Mouse (Mus musculus) neural tube, embryonic 13.5 days (tissue): ENCODE data around the gene Eif3c. TPM values are rescaled to one million over a fixed set of nuclear protein-coding genes. Genes with fewer than 3 reads are reported as not detected.

Source experiments
- ATAC-seq: fragments of 200-750 bp; cut with Nextera tagmentation; 2 replicates; pipeline ENCODE4 v1.8.0; 2017; ENCODE audit warnings: low read depth, mild to moderate bottlenecking, moderate TSS enrichment, moderate library complexity
- H3K27ac ChIP-seq: fragments of 300-500 bp; sonication (generic); replicated peaks from 2 replicates; pipeline ENCODE4 v1.5.1; 2015; ENCODE audit warnings: moderate library complexity, mild to moderate bottlenecking, inconsistent platforms
- H3K27me3 ChIP-seq: fragments of 300-500 bp; sonication (generic); 2 replicates; pipeline ENCODE4 v1.6.1; 2015; ENCODE audit warnings: mild to moderate bottlenecking, inconsistent platforms
- H3K36me3 ChIP-seq: fragments of 300-500 bp; sonication (generic); 2 replicates; pipeline ENCODE4 v1.6.1; 2015; ENCODE audit warnings: mild to moderate bottlenecking, inconsistent platforms
- H3K4me1 ChIP-seq: fragments of 300-500 bp; sonication (generic); replicated peaks from 2 replicates; pipeline ENCODE4 v1.6.1; 2015; ENCODE audit warnings: inconsistent platforms
- H3K4me2 ChIP-seq: fragments of 300-500 bp; sonication (generic); 2 replicates; pipeline ENCODE4 v1.6.1; 2015; ENCODE audit warnings: inconsistent platforms, mild to moderate bottlenecking, moderate library complexity
- H3K4me3 ChIP-seq: fragments of 300-500 bp; sonication (generic); 2 replicates; pipeline ENCODE4 v1.5.1; 2015; ENCODE audit warnings: mild to moderate bottlenecking, inconsistent platforms
- H3K9ac ChIP-seq: fragments of 300-500 bp; sonication (generic); 2 replicates; pipeline ENCODE4 v1.6.1; 2015; ENCODE audit warnings: moderate library complexity, mild to moderate bottlenecking, inconsistent platforms
- H3K9me3 ChIP-seq: fragments of 300-500 bp; sonication (generic); 2 replicates; pipeline ENCODE4 v1.6.1; 2016; ENCODE audit warnings: inconsistent platforms
- WGBS: fragments of 180-500 bp; shearing (Covaris S2); methylation state at CpG from one replicate; pipeline ENCODE4 v1.1.7; 2015; 5-methylcytosine and 5-hydroxymethylcytosine counted together
- polyA plus RNA-seq: library from polyadenylated mRNA; unstranded; fragments of >200 nt; fragmentation: Nextera tagmentation; extraction: Ambion mirVana; gene quantifications from 2 replicates; pipeline ENCODE4 v1.2.1, GENCODE M21; 2015

Eif3c gene
- polyA plus RNA-seq, 1 experiment from 2014 or later: 188 TPM

DNA sequence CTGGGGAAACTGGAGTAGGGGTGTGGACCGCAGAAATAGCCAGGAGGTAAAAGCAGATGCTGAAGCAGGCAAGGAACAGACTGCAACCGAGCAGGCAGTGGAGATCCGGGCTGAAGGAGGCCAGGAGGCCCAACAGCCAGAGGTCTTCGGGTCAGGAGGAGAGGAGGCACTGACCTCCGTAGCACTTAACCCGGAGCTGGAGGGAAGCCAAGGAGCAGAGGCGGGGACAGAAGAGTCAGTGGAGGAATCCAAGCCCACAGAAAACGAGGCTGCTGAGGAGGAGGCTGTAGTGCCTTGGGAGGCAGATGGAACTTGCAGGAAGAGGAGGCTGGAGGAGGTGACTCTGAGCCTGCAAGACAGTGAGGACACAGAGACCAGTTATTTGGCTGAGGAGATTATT, 20.6 kb upstream of the Eif3c start:
- H3K4me1 ChIP-seq: peaks cover 21% of the 10 kb centered on the region
- no peak overlapping the region for H3K4me2 ChIP-seq
- WGBS: 69% methylated on average over 8 of the region's 8 CpGs
- no peak overlapping the region for H3K27ac ChIP-seq
- no peaks in the 10 kb centered on the region for H3K9me3 ChIP-seq
- H3K4me3 ChIP-seq: no peak overlapping the region
- no peak overlapping the region for H3K9ac ChIP-seq
- no peak for ATAC-seq
- no peaks in the 10 kb centered on the region for H3K36me3 ChIP-seq
- peaks cover 34% of the 10 kb centered on the region for H3K27me3 ChIP-seq

DNA sequence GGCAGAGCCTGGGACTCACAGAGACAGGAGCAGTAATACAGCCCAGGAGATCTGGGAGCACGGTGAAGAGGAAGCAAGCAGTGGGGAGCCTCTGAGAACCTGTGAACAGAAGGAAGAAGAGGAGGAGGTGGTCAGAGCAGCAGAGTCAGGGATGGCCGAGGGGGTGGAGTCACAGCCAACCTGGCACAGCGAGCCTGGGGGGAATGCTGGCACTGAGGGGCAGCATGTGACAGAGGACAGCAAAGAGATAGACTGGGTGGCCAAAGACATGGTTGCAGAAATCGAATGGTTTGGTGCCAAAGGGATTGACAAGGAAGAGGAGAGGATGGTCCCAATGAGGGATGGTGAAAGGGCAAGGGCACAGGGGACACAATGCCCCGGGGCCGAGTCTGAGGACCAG, 19.5 kb upstream of the Eif3c start, which contains the start of gene Cln3:
Gene Cln3, minus strand, starts transcription at position 101 of the 400 bp plus-strand sequence.
- no peak within 1 kb of the TSS for H3K4me3 ChIP-seq
- 72% methylated on average over 6 of the region's 6 CpGs for WGBS
- H3K36me3 ChIP-seq: no peaks in the 10 kb centered on the region
- H3K27me3 ChIP-seq: peaks cover 32% of the 10 kb centered on the region
- no peak within 1 kb of the TSS for H3K4me2 ChIP-seq
- ATAC-seq: no peak
- H3K9ac ChIP-seq: no peak within 1 kb of the TSS
- no peaks in the 10 kb centered on the region for H3K9me3 ChIP-seq
- H3K27ac ChIP-seq: no peak within 1 kb of the TSS
- H3K4me1 ChIP-seq: peaks cover 31% of the 10 kb centered on the region

DNA sequence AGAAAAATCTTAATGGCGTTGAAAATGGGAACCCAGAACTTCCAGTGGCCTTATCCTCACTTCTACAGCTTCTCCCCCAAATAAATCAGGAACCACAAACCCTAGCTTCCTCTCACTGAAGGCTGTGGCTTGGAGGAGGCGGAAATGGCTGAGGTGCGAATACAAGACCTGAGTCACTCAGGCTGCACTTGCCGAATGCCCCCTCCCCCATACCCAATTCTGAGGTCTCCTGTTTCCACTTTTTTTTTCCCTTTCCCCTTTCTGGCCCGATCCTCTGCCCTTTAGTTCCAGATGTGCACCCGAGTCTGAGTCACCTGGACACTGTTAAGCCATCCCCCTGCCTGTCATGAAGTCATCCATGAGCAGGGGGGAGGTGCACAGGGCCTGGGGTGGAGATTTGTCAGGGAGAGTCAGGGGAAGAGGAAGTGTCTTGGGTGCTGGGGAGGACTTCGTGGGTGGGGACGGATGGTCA, 18.3 kb upstream of the Eif3c start, which contains the start of gene Apobr:
Gene Apobr, plus strand, starts transcription at position 437 of the 472 bp plus-strand sequence.
- Histone ChIP-seq H3K9ac (no peak within 1 kb of the TSS; the same call in 1 of the 2 replicates), H3K4me3 (peak within 1 kb of the TSS; percentile 53), H3K27me3 (peaks cover 30% of the 10 kb centered on the region), H3K36me3 (no peaks in the 10 kb centered on the region), H3K27ac (no peak within 1 kb of the TSS), H3K9me3 (no peaks in the 10 kb centered on the region), H3K4me1 (peaks cover 31% of the 10 kb centered on the region), H3K4me2 (peak within 1 kb of the TSS; percentile 74)
- 86% methylated on average over 8 of the region's 8 CpGs for WGBS
- no peak for ATAC-seq

DNA sequence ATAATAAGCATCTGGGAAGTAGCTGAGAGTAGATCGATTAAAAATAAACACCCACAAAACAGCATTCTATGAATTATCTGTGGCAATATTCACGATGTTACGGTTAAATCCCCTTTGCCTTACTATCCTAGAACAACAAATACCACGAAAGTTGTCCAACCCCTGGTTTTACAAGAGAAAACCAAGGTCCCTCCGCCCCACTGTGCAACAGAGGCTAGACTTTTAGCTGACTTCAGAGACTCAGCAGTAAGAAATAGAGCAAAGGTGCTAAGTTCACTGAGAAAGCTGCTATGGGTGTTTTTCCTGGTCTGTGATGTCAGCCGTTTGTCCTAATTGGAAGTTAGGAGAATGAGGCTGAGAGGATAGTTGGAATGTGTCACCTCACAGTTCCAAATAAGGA, 17.6 kb upstream of the Eif3c start:
- 53% methylated on average over 6 of the region's 6 CpGs for WGBS
- H3K36me3 ChIP-seq: peaks cover 5% of the 10 kb centered on the region; the same call in 1 of the 2 replicates
- peaks cover 30% of the 10 kb centered on the region for H3K27me3 ChIP-seq
- H3K9ac ChIP-seq: peak overlapping the region; percentile 70; the same call in 1 of the 2 replicates
- H3K4me2 ChIP-seq: peak overlapping the region; percentile 74
- peak overlapping the region; percentile 82 for H3K27ac ChIP-seq
- H3K9me3 ChIP-seq: no peaks in the 10 kb centered on the region
- ATAC-seq: no peak
- H3K4me1 ChIP-seq: peaks cover 31% of the 10 kb centered on the region
- peak overlapping the region; percentile 53 for H3K4me3 ChIP-seq

DNA sequence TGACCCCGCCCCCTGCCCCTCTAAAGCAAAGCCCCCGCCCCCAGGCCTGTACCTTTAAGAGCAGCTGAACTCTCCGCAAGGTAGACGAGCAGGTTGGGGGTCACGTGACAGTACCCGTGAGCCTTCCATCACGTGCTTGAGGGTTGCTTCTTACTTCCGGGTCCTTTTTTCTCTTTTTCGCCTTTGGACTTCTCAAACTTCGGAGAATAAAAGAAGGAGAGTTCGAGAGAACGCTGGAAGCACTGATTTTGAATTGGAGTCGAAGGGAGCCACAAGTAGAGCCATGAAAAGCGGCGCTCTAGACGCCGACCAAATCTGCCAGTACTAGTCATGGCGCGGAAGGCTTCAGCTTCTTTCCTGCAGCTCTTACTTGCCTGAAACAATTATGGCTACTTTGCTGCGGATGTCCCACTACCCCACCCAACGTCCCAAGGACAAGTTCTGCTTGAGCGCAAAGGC, 17.1 kb upstream of the Eif3c start:
- Histone ChIP-seq H3K36me3 (peaks cover 10% of the 10 kb centered on the region; the same call in 1 of the 2 replicates), H3K9ac (peak overlapping the region; percentile 70), H3K27ac (peak overlapping the region; percentile 82), H3K4me3 (peak overlapping the region; percentile 53), H3K4me1 (peaks cover 31% of the 10 kb centered on the region), H3K27me3 (peaks cover 30% of the 10 kb centered on the region), H3K9me3 (no peaks in the 10 kb centered on the region), H3K4me2 (peak overlapping the region; percentile 74)
- peak; percentile 87 for ATAC-seq
- WGBS: under 1% methylated on average over 22 of the region's 22 CpGs

DNA sequence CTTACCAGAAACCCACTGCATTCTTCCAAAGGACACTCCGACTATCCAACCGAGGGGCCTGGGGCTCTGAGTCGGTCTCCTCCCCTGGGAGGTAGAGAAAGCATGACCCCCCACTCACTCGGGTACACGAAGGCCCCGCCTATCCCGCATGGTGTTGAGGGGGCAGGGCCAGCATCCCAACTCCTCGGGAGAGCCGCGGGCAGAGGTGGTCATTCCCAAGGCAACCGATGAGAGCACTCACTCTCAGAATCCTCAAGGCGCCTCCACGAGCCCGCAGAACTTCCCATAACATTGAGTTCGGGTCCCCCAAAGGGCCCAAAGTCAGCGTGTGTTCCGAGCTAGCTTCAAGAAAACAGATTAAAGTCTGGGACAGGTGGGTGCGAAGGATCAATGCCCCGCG, 16.5 kb upstream of the Eif3c start:
- Histone ChIP-seq H3K9ac (peak overlapping the region; percentile 70), H3K36me3 (peaks cover 12% of the 10 kb centered on the region), H3K4me3 (peak overlapping the region; percentile 53), H3K4me1 (peaks cover 27% of the 10 kb centered on the region), H3K9me3 (no peaks in the 10 kb centered on the region), H3K4me2 (peak overlapping the region; percentile 74), H3K27me3 (peaks cover 30% of the 10 kb centered on the region), H3K27ac (no peak overlapping the region)
- peak; percentile 75 for ATAC-seq
- under 1% methylated on average over 20 of the region's 20 CpGs for WGBS

DNA sequence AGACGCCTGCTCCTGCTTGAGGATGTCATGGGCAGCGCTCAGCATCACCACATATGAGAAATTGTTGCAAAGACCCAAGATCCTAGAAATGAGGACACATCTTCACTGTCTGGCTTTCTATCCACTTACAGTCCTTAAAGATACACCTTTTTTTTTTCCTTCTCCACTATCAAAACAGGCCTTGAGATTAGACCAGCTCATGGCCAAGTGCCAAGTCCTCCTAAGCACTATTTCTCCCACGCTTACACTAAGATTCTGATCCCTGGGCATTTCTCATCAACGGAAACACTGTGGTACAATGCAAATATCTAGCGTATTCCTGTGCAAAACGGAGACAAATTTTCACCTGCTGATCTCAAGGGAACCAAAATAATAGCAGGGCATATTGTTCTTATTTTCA, 15.4 kb upstream of the Eif3c start:
- Histone ChIP-seq H3K36me3 (peaks cover 22% of the 10 kb centered on the region), H3K9ac (peak overlapping the region; percentile 38; the same call in 1 of the 2 replicates), H3K27ac (no peak overlapping the region), H3K9me3 (no peaks in the 10 kb centered on the region), H3K4me2 (peak overlapping the region; percentile 74), H3K4me3 (no peak overlapping the region), H3K4me1 (peaks cover 26% of the 10 kb centered on the region), H3K27me3 (peaks cover 25% of the 10 kb centered on the region)
- 89% methylated on average over 6 of the region's 6 CpGs for WGBS
- ATAC-seq: no peak

DNA sequence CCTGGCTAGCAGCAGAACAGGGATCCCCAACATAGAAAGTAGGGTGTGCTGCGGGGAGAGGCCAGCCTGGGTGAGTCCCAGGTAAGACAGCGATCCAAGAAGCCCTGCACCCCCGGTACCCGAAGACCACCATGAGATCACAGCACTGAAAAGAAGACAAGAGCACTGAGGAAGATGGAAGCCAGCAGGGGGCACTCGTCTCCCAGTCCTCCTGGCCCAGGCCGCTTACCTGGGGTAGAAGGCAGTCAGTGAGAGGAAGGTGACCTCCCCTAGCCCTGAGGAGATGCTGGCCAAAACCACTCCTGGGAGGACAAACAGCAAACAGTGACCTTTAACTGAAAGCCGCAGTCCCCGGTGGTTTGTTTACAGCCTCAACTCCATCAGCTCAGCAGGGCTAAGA, 13.0 kb upstream of the Eif3c start:
- Histone ChIP-seq H3K27me3 (peaks cover 2% of the 10 kb centered on the region; the same call in 1 of the 2 replicates), H3K36me3 (peaks cover 31% of the 10 kb centered on the region), H3K9ac (no peak overlapping the region), H3K4me3 (no peak overlapping the region), H3K4me1 (peaks cover 26% of the 10 kb centered on the region), H3K27ac (no peak overlapping the region), H3K4me2 (no peak overlapping the region), H3K9me3 (no peaks in the 10 kb centered on the region)
- WGBS: 58% methylated on average over 8 of the region's 8 CpGs
- ATAC-seq: no peak

DNA sequence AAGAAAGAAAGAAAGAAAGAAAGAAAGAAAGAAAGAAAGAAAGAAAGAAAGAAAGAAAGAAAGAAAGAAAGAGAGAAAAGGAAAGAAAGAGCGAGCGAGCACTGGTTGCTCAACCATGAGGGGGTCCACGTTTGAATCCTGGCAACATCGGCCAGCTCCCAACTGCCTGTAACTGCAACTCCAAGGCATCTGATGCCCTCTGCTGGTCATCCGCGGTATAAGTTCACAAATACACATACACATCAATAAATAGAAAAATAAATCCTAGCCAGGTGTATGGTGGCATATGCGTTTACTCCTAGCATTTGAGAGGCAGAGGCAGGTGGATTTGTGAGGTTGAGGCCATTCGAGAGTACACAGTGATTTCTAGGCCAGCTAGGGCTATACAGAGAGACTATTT, 10.7 kb upstream of the Eif3c start:
- no peak for ATAC-seq
- no peak overlapping the region for H3K4me2 ChIP-seq
- H3K9me3 ChIP-seq: no peaks in the 10 kb centered on the region
- H3K27me3 ChIP-seq: no peaks in the 10 kb centered on the region
- no peak overlapping the region for H3K27ac ChIP-seq
- H3K4me1 ChIP-seq: peaks cover 11% of the 10 kb centered on the region
- H3K9ac ChIP-seq: no peak overlapping the region
- H3K4me3 ChIP-seq: no peak overlapping the region
- peaks cover 38% of the 10 kb centered on the region for H3K36me3 ChIP-seq
- WGBS: 45% methylated on average over 8 of the region's 8 CpGs

DNA sequence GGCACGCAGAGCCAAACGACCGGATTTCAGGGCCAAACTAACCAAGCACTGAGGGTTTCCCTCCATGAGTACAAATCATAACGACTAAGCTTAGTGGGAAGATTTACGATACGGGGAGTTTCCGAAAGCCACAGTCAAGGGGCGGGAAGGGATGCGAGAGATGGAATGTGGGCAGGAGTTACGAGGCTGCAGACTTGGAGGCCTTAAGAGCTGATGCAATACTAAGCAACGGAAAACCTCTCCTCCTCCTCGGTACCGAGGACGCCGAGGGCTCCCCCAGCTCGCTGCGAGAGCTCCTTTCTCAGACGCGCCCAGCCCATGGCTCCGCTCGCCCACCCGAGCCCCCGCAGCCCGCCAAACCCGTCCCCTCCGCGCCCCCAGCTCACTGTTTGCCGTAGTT, 518 bp downstream of the Eif3c start:
- Histone ChIP-seq H3K4me1 (peaks cover 12% of the 10 kb centered on the region), H3K27ac (peak overlapping the region; percentile 79), H3K4me2 (peak overlapping the region; percentile 87), H3K27me3 (no peaks in the 10 kb centered on the region), H3K4me3 (peak overlapping the region; percentile 98), H3K36me3 (peaks cover 40% of the 10 kb centered on the region), H3K9ac (peak overlapping the region; percentile 91), H3K9me3 (no peaks in the 10 kb centered on the region)
- peak; percentile 10; the same call in 1 of the 2 replicates for ATAC-seq
- WGBS: under 1% methylated on average over 27 of the region's 28 CpGs

DNA sequence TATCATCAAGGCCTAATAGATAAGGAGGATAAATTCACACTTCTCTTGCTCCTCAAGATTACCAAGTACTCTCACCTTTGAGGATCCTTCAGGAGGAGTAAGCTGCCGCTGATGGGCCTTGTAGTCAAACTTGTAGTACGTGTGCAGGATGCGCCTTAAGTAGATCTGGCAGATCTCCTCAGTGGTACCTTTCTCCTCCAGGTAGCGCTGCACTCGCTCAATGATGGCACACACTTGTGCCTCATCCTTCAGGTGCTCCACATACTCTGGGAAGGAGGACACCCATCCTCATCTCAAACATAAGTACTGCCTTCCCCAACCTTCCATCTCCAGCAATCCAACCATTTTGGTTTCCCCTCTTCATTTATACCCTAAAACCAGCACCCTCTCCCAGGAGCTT, 9.6 kb downstream of the Eif3c start:
- Histone ChIP-seq H3K4me2 (no peak overlapping the region), H3K4me3 (no peak overlapping the region), H3K9ac (no peak overlapping the region), H3K27me3 (no peaks in the 10 kb centered on the region), H3K36me3 (peaks cover 97% of the 10 kb centered on the region), H3K9me3 (no peaks in the 10 kb centered on the region), H3K4me1 (no peaks in the 10 kb centered on the region), H3K27ac (no peak overlapping the region)
- WGBS: 95% methylated on average over 5 of the region's 5 CpGs
- no peak for ATAC-seq

DNA sequence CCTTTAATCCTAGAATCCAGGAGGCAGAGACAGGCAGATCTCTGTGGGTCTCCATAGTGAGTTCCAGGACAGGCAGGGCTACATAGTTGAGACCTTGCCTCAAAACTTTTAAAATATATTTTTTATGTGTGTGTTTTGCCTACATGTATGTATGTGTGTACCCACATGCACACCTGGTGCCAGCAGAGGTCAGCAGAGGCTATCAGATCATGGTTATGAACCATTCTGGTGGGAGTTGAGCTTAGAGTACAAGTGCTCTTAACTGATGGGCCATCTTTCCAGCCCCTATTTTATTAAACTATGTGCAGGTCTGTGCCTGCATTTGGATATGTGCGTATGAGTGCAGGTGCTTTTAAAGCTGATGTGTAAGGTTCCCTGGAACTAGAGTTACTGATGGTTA, 11.4 kb downstream of the Eif3c start:
- no peak for ATAC-seq
- 97% methylated on average over 1 of the region's 1 CpGs for WGBS

DNA sequence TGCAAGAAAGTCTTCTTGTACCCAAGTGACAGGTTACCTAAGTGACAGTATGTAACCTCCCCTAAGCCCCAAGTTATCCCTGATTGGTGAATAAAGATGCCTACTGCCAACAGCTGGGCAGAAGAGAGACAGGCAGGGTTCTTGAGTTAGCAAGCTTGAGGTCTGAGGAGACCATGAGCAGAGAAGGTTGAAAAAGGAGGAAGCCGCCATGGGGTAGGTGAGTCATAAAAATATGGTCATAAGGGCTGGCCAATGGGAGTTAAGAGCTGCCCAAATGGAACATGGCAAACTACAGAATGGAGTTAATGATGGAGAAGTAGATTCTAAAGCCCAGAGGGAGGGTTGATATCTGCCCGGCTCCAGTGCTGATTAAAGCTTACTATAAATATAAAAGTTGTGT, 20.6 kb downstream of the Eif3c start:
- 89% methylated on average over 2 of the region's 2 CpGs for WGBS
- no peaks in the 10 kb centered on the region for H3K27me3 ChIP-seq
- H3K4me3 ChIP-seq: no peak overlapping the region
- no peaks in the 10 kb centered on the region for H3K9me3 ChIP-seq
- H3K9ac ChIP-seq: no peak overlapping the region
- H3K4me1 ChIP-seq: no peaks in the 10 kb centered on the region
- H3K4me2 ChIP-seq: no peak overlapping the region
- ATAC-seq: no peak
- peaks cover 66% of the 10 kb centered on the region for H3K36me3 ChIP-seq
- H3K27ac ChIP-seq: no peak overlapping the region

More for the DNA sequence above, 11.4 kb downstream of the Eif3c start:
- Histone ChIP-seq H3K9me3 (no peaks in the 10 kb centered on the region), H3K36me3 (peaks cover 97% of the 10 kb centered on the region), H3K27me3 (no peaks in the 10 kb centered on the region), H3K4me1 (no peaks in the 10 kb centered on the region), H3K9ac (no peak overlapping the region), H3K4me2 (no peak overlapping the region), H3K27ac (no peak overlapping the region), H3K4me3 (no peak overlapping the region)
